Mouse (Mus musculus) liver, embryonic 14.5 days (tissue): ENCODE data around the gene B4galt3.

Source experiments
- CTCF ChIP-seq: IDR thresholded peaks from 2 replicates; pipeline ENCODE4 v1.5.1; 2016; ENCODE audit warnings: antibody characterized with exemption, low read depth, control low read depth
- EP300 ChIP-seq: IDR thresholded peaks from 2 replicates; pipeline ENCODE4 v1.6.1; 2016; ENCODE audit warnings: antibody characterized with exemption, low read depth

- TF ChIP-seq CTCF (peak; percentile 10; the same call in 1 of the 2 replicates), EP300 (no peak)
Measured at GRCm38 (mm10) chr1:171322012-171322411, 51.9 kb downstream of the B4galt3 start.
